Mouse (Mus musculus): ENCODE results near the gene Chn1.

- TF ChIP-seq CTCF (IDR thresholded peaks at IDR 0.05; ENCODE audit: borderline replicate concordance, extremely low read depth, insufficient read depth, insufficient read length) (no peak), POLR2A (IDR thresholded peaks at IDR 0.05; ENCODE audit: borderline replicate concordance, extremely low read depth, insufficient read depth, insufficient read length, poor library complexity, severe bottlenecking) (no peak)
Observed at GRCm38 (mm10) chr2:73618486-73619052, 156.6 kb downstream of the Chn1 start.
